Mouse (Mus musculus): ENCODE results near the gene Susd6. TPM values are rescaled to one million over a fixed set of nuclear protein-coding genes. Genes with fewer than 3 reads are reported as not detected.

The Susd6 gene
- polyA plus RNA-seq, 1 experiment from 2014 or later, result 17.7 TPM

DNA sequence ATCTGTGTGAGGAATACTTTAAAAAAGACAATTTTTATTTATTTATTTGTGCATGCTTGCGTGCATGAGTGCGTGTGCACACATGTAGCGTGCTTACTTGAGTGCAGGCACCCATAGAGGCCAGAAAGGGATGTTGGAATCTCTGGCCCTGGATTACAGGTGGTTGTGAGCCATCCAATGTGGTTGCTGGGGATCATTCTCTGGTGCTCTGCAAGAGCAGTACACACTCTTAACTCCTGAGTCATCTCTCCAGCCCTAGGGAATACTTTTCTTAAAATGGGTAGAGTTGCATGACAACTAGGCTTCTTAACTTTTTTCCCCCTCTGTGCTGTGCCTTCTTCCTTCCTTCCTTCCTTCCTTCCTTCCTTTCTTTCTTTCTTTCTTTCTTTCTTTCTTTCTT is 9.8 kb downstream of the Susd6 start:
- Histone ChIP-seq H3K4me3 (ENCODE audit: low read depth, low read length) (no peak overlapping the region), H3K9me3 (ENCODE audit: control insufficient read depth, low read length) (no peaks in the 10 kb centered on the region), H3K4me1 (replicated peaks; ENCODE audit: control insufficient read depth, insufficient read depth, low read length) (no peaks in the 10 kb centered on the region), H3K27me3 (ENCODE audit: control insufficient read depth, insufficient read depth, low read length) (no peaks in the 10 kb centered on the region), H3K4me2 (replicated peaks; ENCODE audit: low read depth, low read length) (no peak overlapping the region), H3K36me3 (ENCODE audit: control insufficient read depth, insufficient read depth, low read length) (no peaks in the 10 kb centered on the region), H3K9ac (ENCODE audit: low read depth, low read length) (no peak overlapping the region), H3K27ac (ENCODE audit: low read depth, low read length) (no peak overlapping the region)
- WGBS, result 94% methylated on average over 3 of the region's 3 CpGs
- DNase-seq (ENCODE audit: low spot score), result no peak
- ATAC-seq (ENCODE audit: low FRiP score), result no peak

DNA sequence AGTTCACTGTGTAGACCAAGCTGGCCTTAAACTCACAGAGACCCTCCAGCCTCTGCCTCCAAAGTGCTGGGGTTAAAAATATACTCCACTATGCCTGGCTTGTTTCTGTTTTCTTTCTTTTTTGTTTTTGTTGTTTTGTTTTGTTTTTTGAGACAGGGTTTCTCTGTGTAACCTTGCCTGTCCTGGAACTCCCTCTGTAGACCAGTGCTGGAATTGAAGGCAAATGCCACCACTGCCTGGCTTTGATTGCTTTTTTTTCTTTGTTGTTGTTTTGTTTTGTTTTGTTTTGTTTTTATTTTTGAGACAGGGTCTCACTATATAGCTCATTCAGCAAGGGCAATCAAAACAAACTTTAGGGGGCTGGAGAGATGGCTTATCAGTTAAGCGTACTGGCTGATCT is 11.1 kb downstream of the Susd6 start:
- WGBS, result 96% methylated on average over 1 of the region's 1 CpGs
- H3K27me3 ChIP-seq (ENCODE audit: control insufficient read depth, insufficient read depth, low read length), result no peaks in the 10 kb centered on the region
- H3K36me3 ChIP-seq (ENCODE audit: control insufficient read depth, insufficient read depth, low read length), result no peaks in the 10 kb centered on the region
- H3K27ac ChIP-seq (ENCODE audit: low read depth, low read length), result no peak overlapping the region
- H3K4me2 ChIP-seq (replicated peaks; ENCODE audit: low read depth, low read length), result no peak overlapping the region
- no peak overlapping the region for H3K9ac ChIP-seq (ENCODE audit: low read depth, low read length)
- DNase-seq (ENCODE audit: low spot score) (no peak), ATAC-seq (ENCODE audit: low FRiP score) (no peak)
- H3K9me3 ChIP-seq (ENCODE audit: control insufficient read depth, low read length), result no peaks in the 10 kb centered on the region
- H3K4me1 ChIP-seq (replicated peaks; ENCODE audit: control insufficient read depth, insufficient read depth, low read length), result no peaks in the 10 kb centered on the region
- no peak overlapping the region for H3K4me3 ChIP-seq (ENCODE audit: low read depth, low read length)

DNA sequence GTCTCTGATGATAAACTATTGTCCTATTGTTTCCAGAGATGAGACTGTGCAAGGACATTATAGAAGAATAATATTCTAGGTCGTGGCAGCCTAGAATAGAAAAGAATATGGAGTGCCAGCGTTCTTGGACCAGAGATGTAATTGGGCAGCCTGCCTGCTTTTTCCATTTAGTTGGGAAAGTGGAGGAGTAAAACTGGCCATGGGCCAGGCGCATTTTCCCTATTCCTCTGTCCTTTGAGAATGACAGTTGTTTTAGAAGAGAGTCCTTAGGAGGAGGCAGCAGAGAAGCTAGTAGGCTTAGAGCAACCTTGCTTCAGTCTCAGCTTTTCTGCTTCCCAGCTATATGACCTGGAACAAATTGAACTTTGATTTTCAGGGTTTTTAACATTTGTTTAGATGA is 13.6 kb downstream of the Susd6 start:
- Histone ChIP-seq H3K27ac (ENCODE audit: low read depth, low read length) (no peak overlapping the region), H3K36me3 (ENCODE audit: control insufficient read depth, insufficient read depth, low read length) (no peaks in the 10 kb centered on the region), H3K4me1 (replicated peaks; ENCODE audit: control insufficient read depth, insufficient read depth, low read length) (peaks cover 4% of the 10 kb centered on the region), H3K4me3 (ENCODE audit: low read depth, low read length) (no peak overlapping the region), H3K27me3 (ENCODE audit: control insufficient read depth, insufficient read depth, low read length) (no peaks in the 10 kb centered on the region), H3K9me3 (ENCODE audit: control insufficient read depth, low read length) (no peaks in the 10 kb centered on the region), H3K9ac (ENCODE audit: low read depth, low read length) (no peak overlapping the region), H3K4me2 (replicated peaks; ENCODE audit: low read depth, low read length) (no peak overlapping the region)
- ATAC-seq (ENCODE audit: low FRiP score), result no peak
- no peak for DNase-seq (ENCODE audit: low spot score)
- 74% methylated on average over 3 of the region's 3 CpGs for WGBS

DNA sequence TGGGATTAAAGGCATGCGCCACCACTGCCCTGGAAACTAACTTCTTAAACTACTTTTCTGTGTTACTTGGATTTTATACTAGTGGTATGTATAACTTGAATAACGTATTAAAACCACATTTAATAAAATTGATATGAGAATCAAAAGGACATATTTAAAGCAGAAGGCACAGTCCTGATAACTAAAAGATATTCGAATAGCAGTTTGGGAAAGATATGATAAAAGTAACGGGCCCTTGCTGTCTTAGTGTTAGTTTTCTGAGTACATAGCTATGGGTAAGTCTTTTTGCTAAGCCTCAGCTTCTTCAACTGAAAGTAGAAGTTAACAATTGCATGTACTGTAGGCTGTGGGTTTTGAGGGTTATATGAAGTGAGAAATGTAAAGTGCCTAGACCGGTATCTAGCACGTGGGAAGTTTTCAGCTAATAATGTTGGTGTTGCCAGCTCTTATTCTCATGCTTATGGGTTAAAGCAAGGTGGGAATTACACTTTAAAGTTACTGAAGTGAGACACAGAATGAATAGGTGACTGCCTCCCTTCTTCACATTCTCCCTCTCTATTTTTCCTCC is 14.6 kb downstream of the Susd6 start:
- H3K27ac ChIP-seq (ENCODE audit: low read depth, low read length), result no peak overlapping the region
- no peaks in the 10 kb centered on the region for H3K9me3 ChIP-seq (ENCODE audit: control insufficient read depth, low read length)
- ATAC-seq (ENCODE audit: low FRiP score), result no peak
- H3K9ac ChIP-seq (ENCODE audit: low read depth, low read length), result no peak overlapping the region
- H3K27me3 ChIP-seq (ENCODE audit: control insufficient read depth, insufficient read depth, low read length), result no peaks in the 10 kb centered on the region
- H3K4me2 ChIP-seq (replicated peaks; ENCODE audit: low read depth, low read length), result no peak overlapping the region
- DNase-seq (ENCODE audit: low spot score), result no peak
- H3K4me1 ChIP-seq (replicated peaks; ENCODE audit: control insufficient read depth, insufficient read depth, low read length), result peaks cover 4% of the 10 kb centered on the region
- WGBS, result 95% methylated on average over 6 of the region's 6 CpGs
- H3K36me3 ChIP-seq (ENCODE audit: control insufficient read depth, insufficient read depth, low read length), result no peaks in the 10 kb centered on the region
- H3K4me3 ChIP-seq (ENCODE audit: low read depth, low read length), result no peak overlapping the region

DNA sequence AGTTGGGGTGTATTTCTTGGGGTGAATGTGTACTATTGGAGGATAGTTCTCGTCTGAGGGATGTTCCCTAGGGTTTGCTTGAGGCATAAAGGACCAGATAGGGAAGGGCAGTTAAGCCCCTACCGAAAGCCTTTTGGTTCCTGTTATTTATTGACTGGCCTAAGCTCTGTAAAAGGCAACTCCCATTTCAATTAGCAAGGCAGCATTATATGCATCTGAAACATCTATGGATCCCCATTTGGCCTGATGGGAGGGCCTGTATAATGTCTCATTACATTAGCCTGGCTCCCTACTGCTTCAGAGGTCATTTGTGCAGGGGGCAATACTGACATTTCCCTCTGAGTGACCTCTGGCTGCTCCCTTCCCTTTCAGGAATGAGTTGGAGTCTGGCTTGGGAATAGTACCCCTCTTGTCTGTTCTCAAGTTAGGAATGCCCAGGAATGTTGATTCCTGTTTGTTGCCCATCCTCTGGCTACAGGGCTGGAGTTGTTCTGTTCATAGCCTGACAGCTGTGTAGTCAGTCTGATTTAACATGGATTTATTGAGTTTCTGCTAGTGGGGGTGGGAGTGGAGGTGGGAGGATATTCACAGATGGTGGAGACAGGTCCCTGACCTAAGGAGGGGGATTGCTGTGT is 17.3 kb downstream of the Susd6 start:
- ATAC-seq (ENCODE audit: low FRiP score) (peak; percentile 61; the same call in 1 of the 2 replicates), DNase-seq (ENCODE audit: low spot score) (peak; percentile 21)
- H3K36me3 ChIP-seq (ENCODE audit: control insufficient read depth, insufficient read depth, low read length), result no peaks in the 10 kb centered on the region
- no peaks in the 10 kb centered on the region for H3K9me3 ChIP-seq (ENCODE audit: control insufficient read depth, low read length)
- H3K4me3 ChIP-seq (ENCODE audit: low read depth, low read length), result no peak overlapping the region
- H3K4me1 ChIP-seq (replicated peaks; ENCODE audit: control insufficient read depth, insufficient read depth, low read length), result peaks cover 4% of the 10 kb centered on the region
- 22% methylated on average over 2 of the region's 2 CpGs for WGBS
- peak overlapping the region; percentile 25; the same call in 1 of the 2 replicates for H3K27ac ChIP-seq (ENCODE audit: low read depth, low read length)
- H3K4me2 ChIP-seq (replicated peaks; ENCODE audit: low read depth, low read length), result no peak overlapping the region
- H3K27me3 ChIP-seq (ENCODE audit: control insufficient read depth, insufficient read depth, low read length), result no peaks in the 10 kb centered on the region
- H3K9ac ChIP-seq (ENCODE audit: low read depth, low read length), result no peak overlapping the region

DNA sequence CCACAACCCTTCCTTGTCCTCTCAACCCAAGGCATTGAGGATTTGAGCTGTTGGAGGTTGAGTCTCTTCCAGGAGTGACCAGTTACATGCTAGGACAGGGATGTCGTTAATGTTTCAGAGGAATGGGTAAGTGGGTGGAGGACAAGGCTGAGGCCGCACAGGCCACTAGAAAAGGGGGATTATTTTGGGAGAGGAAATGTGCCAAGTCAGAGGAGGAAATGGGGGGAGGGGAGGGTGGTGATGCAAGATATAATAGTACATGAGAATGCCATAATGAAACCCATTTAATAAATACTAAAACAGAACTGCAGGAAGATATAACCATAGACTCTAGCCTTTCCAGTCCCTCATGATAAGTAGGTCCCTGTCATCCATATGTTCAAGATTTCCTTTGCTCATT is 19.7 kb downstream of the Susd6 start:
- H3K4me1 ChIP-seq (replicated peaks; ENCODE audit: control insufficient read depth, insufficient read depth, low read length), result peaks cover 4% of the 10 kb centered on the region
- no peaks in the 10 kb centered on the region for H3K9me3 ChIP-seq (ENCODE audit: control insufficient read depth, low read length)
- ATAC-seq (ENCODE audit: low FRiP score), result no peak
- DNase-seq (ENCODE audit: low spot score), result no peak
- H3K36me3 ChIP-seq (ENCODE audit: control insufficient read depth, insufficient read depth, low read length), result no peaks in the 10 kb centered on the region
- H3K9ac ChIP-seq (ENCODE audit: low read depth, low read length), result no peak overlapping the region
- H3K27ac ChIP-seq (ENCODE audit: low read depth, low read length), result no peak overlapping the region
- H3K27me3 ChIP-seq (ENCODE audit: control insufficient read depth, insufficient read depth, low read length), result no peaks in the 10 kb centered on the region
- no peak overlapping the region for H3K4me3 ChIP-seq (ENCODE audit: low read depth, low read length)
- WGBS, result 87% methylated on average over 2 of the region's 2 CpGs
- H3K4me2 ChIP-seq (replicated peaks; ENCODE audit: low read depth, low read length), result no peak overlapping the region

DNA sequence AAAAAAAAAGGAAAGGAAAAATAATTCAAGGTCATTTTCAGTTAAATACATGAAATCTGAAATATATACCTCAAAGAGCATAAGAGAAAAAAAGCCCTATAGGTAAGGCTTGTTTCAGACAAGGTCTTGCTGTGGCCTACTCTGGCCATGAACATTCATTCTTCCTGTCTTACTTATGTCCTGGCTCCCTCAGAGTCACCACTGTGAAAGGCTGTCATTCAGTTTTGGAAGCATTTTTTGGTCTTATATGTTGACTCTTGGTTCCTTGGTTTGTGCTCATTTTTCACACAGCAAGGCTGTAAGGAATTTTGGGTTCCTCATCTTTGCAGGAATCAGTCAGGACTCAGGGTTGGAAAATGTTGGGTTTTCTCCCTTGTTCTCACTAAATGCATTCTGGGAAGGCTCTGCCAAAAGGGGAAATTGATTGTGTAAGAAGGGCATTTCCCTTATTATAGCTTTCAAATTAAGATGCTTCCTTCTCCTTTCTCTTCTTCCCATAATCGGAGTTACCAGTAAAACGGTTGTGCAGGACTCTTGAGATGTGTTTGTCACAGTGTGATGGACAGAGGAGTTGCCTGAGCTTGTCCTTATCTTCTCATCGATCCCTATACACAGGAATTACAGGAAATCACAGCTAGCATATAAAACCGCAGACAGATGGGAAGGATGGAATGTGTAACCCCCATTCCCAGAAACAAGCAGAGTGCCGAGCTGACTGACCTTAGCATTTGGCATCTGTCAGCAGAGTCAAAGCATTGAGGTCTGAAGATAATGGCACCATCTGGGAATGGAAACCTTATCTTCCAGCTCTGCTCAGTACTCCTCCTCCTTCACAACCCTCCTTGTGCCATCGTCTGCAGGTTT is 21.6 kb downstream of the Susd6 start:
- Histone ChIP-seq H3K9me3 (ENCODE audit: control insufficient read depth, low read length) (no peaks in the 10 kb centered on the region), H3K36me3 (ENCODE audit: control insufficient read depth, insufficient read depth, low read length) (no peaks in the 10 kb centered on the region), H3K4me2 (replicated peaks; ENCODE audit: low read depth, low read length) (no peak overlapping the region), H3K27ac (ENCODE audit: low read depth, low read length) (peak overlapping the region; percentile 52; the same call in 1 of the 2 replicates), H3K9ac (ENCODE audit: low read depth, low read length) (no peak overlapping the region), H3K27me3 (ENCODE audit: control insufficient read depth, insufficient read depth, low read length) (no peaks in the 10 kb centered on the region), H3K4me3 (ENCODE audit: low read depth, low read length) (no peak overlapping the region), H3K4me1 (replicated peaks; ENCODE audit: control insufficient read depth, insufficient read depth, low read length) (peaks cover 7% of the 10 kb centered on the region)
- ATAC-seq (ENCODE audit: low FRiP score) (no peak), DNase-seq (ENCODE audit: low spot score) (peak; percentile 14)
- WGBS, result 43% methylated on average over 6 of the region's 6 CpGs

DNA sequence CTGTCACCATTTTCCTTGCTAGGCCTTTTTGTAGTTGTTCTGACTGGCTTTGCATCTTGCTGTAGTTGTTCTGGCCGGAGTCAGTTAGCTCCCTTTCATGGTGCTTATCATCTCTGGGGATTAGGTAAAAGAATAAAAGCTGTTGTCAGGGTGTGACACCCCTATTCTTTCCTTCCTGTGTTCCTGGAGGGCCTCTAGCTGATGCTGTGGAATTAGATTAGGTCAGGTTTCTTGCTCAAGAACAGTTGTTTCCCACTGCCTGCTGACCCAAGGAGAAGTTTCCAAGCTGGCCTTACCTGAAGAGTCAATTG is 22.2 kb downstream of the Susd6 start:
- H3K36me3 ChIP-seq (ENCODE audit: control insufficient read depth, insufficient read depth, low read length), result no peaks in the 10 kb centered on the region
- H3K9ac ChIP-seq (ENCODE audit: low read depth, low read length), result no peak overlapping the region
- peaks cover 4% of the 10 kb centered on the region for H3K4me1 ChIP-seq (replicated peaks; ENCODE audit: control insufficient read depth, insufficient read depth, low read length)
- no peak for DNase-seq (ENCODE audit: low spot score)
- no peak for ATAC-seq (ENCODE audit: low FRiP score)
- H3K9me3 ChIP-seq (ENCODE audit: control insufficient read depth, low read length), result no peaks in the 10 kb centered on the region
- peak overlapping the region; percentile 52; the same call in 1 of the 2 replicates for H3K27ac ChIP-seq (ENCODE audit: low read depth, low read length)
- H3K27me3 ChIP-seq (ENCODE audit: control insufficient read depth, insufficient read depth, low read length), result no peaks in the 10 kb centered on the region
- H3K4me3 ChIP-seq (ENCODE audit: low read depth, low read length), result no peak overlapping the region
- WGBS, result 37% methylated on average over 1 of the region's 1 CpGs
- H3K4me2 ChIP-seq (replicated peaks; ENCODE audit: low read depth, low read length), result no peak overlapping the region
